Mouse (Mus musculus) layer of hippocampus, adult 2 months (tissue): Measurements from ENCODE around the gene Tnfrsf1b. TPM values are rescaled to one million over a fixed set of nuclear protein-coding genes. Genes with fewer than 3 reads are reported as not detected.

Source experiments
- DNase-seq, 2 experiments: peaks; one replicate each; pipeline ENCODE4 v3.0.0; 2022; ENCODE audit warnings: low spot score in 2 of 2
- H3K27ac ChIP-seq: fragments of 200-600 bp; 2 replicates; pipeline ENCODE4 v1.8.1; 2022
- H3K4me3 ChIP-seq: fragments of 200-600 bp; 2 replicates; pipeline ENCODE4 v1.8.1; 2022; ENCODE audit warnings: mild to moderate bottlenecking
- CTCF ChIP-seq: fragments of 200-600 bp; conservative IDR thresholded peaks from 2 replicates; pipeline ENCODE4 v1.8.1; 2022; ENCODE audit warnings: antibody characterized with exemption, mild to moderate bottlenecking, moderate library complexity
- total RNA-seq, 2 experiments: library from RNA; stranded (reverse); gene quantifications; 2 replicates each; pipeline ENCODE4 v1.2.3; 2021

Gene Tnfrsf1b
- total RNA-seq, 2 experiments from 2014 or later = 2.7 TPM

DNA sequence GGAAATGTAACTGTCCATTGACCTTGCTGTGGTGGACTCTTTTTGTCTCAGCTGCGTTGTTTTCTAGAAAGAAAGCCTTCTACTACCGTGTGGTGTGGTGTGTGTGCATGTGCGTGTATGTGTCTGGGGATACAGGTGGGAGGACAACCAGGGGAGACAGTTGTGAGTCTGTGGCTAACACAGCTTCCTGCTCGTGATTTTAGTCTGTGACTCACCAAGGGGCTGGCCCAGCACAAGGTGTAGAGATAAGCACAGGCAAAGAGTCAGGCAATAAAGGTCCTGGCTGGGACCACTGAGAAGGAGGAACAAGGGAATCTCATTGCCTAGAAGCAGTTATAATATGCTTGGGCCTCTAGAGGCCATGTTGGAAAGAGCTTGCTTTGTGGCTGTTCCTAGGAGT lies 3.3 kb upstream of the Tnfrsf1b start:
- no peak overlapping the region for H3K27ac ChIP-seq
- no peak for DNase-seq
- no peak for TF ChIP-seq CTCF
- no peak overlapping the region for H3K4me3 ChIP-seq

- Histone ChIP-seq H3K4me3 (no peak overlapping the region), H3K27ac (no peak overlapping the region)
- no peak for DNase-seq
- TF ChIP-seq CTCF = no peak
Observed at GRCm38 (mm10) chr4:145247556-145247955, 886 bp upstream of the Tnfrsf1b start.

- no peak for TF ChIP-seq CTCF
- no peak overlapping the region for H3K27ac ChIP-seq
- H3K4me3 ChIP-seq = peak overlapping the region; percentile 58; the same call in 1 of the 2 replicates
- no peak for DNase-seq
Observed at GRCm38 (mm10) chr4:145245581-145245980, 1.1 kb downstream of the Tnfrsf1b start.

DNA sequence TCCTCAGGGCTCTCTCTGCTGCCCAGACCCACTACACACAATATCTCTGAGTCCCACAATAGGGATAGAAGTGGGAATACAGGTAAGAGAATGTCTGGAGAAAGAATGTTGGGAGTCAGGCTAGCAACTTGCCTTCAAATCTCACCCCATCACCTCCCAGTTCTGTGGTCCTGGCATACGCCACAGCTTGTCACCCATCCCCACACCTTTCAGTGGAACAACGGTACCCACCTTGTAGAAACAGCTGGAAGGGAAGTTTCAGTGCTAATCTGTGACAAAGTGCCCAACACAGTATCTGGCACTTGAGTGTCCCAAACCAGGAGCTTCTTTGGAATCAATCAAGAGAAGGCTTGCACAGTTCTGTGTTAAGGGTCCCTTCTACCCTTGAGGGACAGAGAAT lies 2.0 kb downstream of the Tnfrsf1b start:
- Histone ChIP-seq H3K4me3 (no peak overlapping the region), H3K27ac (no peak overlapping the region)
- no peak for TF ChIP-seq CTCF
- DNase-seq = no peak

DNA sequence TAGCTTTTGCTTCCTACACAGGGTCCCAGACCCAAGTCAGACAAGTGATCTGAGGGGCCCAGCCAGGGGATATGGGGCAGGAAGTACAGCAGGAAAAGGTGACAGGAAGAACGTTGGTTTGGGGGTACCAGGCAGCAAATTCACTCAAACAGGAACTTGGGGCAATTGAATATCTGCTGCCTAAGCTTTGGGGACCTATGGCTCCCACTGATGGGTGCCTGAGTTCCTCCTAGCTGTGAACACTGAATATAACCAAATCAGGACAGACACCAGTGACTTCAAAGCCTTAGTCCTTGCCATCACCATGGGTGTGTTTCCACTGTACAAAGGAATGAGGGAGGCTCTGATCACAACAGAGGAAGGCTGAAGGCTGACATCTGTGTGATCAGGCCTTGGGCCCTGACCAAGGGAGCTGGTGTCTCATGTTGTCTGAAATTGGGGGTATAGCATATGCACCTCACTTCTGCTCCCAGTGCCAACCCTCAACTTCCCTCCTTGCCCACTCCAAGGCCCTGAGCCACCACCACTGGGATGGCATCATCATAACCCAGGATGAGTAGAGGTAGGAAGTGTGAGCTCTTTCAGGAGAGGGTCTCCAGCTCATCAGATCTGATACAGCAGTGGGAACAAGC lies 3.8 kb downstream of the Tnfrsf1b start:
- TF ChIP-seq CTCF = no peak
- DNase-seq = no peak
- Histone ChIP-seq H3K27ac (no peak overlapping the region), H3K4me3 (no peak overlapping the region)

DNA sequence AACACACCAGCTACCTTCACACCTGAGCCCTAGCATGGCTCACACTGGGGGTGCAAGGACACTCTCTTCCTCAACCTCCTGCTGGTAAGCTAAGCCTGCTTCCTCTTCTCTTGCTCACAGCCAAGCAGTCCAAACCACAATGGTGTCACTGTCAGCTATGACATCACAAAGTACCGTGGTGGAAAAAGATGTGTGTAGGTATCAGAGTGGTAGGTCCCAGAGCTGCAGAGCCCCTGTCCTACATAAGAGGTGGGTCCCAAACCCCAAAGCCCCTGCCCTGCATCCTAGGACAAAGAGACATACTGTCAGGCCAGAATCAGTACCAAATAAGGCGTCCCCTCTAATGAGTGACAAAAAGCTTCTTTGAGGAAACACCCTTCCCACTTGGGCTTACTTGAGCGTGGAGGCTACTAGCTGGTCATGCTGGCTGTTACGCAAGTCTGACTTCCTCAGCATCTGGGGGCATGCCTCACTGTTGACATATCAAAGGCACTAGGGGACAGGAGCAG lies 5.9 kb downstream of the Tnfrsf1b start:
- H3K4me3 ChIP-seq = no peak overlapping the region
- DNase-seq = no peak
- no peak for TF ChIP-seq CTCF
- no peak overlapping the region for H3K27ac ChIP-seq

DNA sequence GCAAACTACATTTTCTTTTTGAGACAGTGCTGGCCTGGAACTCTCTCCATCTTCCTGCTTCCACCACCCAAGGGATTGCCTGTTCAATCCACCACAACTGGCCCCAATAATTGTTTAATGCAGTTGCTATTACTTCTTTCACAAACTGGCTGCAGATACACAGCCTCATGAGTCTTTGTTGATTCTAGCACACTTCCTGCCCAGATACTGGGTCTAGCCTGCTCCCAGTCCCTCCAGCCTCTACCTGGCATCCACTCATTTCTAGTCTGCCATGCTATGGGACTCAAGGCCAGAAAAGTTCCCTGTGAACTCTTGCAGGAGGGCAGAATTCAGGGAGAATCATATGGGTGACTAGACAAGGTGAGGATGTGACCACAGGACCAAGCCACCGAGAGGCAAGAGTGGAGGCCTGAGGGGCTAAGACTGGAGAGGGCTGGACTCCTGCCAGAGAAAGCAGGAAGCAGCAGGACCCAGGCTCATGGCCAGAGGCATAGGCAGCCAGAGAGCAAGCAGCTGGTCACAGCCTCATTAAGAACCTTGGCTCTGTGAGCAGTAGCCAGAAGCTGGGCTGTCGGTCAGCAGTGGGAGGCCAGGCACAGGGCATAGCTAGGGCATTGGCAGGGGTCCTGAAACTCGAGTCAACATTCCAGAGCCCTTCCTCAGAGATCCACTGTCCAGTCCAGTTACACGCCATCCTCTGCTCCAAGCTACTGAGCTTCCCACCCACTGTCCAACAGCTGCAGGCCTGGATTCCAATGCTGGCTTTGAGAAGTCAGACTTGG lies 7.4 kb downstream of the Tnfrsf1b start:
- Histone ChIP-seq H3K27ac (peak overlapping the region; percentile 18; the same call in 1 of the 2 replicates), H3K4me3 (no peak overlapping the region)
- TF ChIP-seq CTCF = no peak
- DNase-seq = peak; percentile 15 to 38

- no peak for TF ChIP-seq CTCF
- H3K4me3 ChIP-seq = no peak overlapping the region
- H3K27ac ChIP-seq = no peak overlapping the region
- DNase-seq = no peak
Observed at GRCm38 (mm10) chr4:145236027-145236426, 10.6 kb downstream of the Tnfrsf1b start.

DNA sequence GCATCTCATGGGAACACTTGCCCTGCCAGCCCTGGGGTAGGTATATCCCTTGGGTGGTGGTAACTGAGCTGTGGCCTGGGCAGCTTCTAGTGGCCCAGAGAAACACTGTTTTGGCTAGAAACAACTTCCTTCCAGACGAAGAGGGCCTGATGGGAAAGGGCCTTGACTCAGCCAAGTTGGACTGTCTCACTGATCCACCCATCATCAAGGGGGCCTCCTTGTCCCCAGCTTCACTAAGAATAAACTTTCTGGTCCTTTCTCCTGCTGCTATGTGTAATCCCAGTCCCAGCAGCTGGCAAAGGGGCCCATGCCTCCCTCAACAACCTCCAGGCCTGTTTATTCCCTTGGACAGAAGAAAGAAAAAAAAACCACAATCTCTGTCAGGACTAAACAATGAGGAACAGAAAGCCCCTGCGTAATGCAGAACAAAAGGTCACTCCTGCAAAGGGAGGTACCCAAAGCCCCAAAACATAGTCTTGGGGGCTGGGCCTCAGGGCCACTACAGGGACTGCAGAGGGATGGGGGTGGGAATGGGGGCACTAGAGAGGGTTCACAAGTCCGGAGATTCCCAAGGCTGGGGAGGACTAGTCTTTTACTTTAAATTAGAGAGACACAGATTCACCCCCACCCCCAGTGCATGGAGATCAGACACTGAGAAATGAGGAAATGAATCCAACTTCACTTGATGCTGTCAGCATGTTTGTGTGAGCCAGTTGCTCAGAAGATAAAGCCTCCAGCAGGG lies 13.0 kb downstream of the Tnfrsf1b start:
- TF ChIP-seq CTCF = no peak
- H3K27ac ChIP-seq = peak overlapping the region; percentile 37
- DNase-seq = no peak
- no peak overlapping the region for H3K4me3 ChIP-seq

DNA sequence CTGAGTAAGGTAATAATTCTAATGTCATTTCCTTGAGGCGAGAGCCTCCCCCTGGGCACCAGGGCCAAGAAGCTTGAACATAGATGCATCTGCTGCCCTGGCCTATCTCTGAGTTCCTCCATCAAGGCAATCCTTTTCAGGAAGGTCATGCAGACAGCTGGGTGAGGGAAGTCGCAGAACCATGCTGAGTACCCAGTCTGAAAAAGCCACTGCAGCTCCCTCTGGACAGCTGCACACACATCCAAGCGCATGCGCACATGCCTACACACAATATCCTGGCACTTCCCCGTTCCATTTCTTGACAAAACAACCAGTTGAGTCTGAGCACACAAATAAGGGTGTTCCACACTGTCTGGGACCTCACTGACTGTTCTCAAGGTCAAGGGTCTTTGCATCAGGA lies 14.9 kb downstream of the Tnfrsf1b start:
- DNase-seq = no peak
- TF ChIP-seq CTCF = no peak

GRCm38 (mm10) chr4:145230647-145231046 lies 16.0 kb downstream of the Tnfrsf1b start:
- DNase-seq = no peak

More for the DNA sequence above, 14.9 kb downstream of the Tnfrsf1b start:
- Histone ChIP-seq H3K4me3 (no peak overlapping the region), H3K27ac (no peak overlapping the region)

GRCm38 (mm10) chr4:145229524-145230163 lies 17.0 kb downstream of the Tnfrsf1b start:
- no peak for DNase-seq
- peak overlapping the region; percentile 39; the same call in 1 of the 2 replicates for H3K27ac ChIP-seq
- no peak for TF ChIP-seq CTCF
- no peak overlapping the region for H3K4me3 ChIP-seq

More at GRCm38 (mm10) chr4:145230647-145231046, 16.0 kb downstream of the Tnfrsf1b start:
- Histone ChIP-seq H3K4me3 (no peak overlapping the region), H3K27ac (no peak overlapping the region)
- TF ChIP-seq CTCF = no peak
